Mouse (Mus musculus): ENCODE data around the gene Gm4559. TPM values are rescaled to one million over a fixed set of nuclear protein-coding genes. Genes with fewer than 3 reads are reported as not detected.
"Not testable (repeated sequence)": the region's sequence is repeated elsewhere in the genome, so short reads cannot be mapped to it uniquely, and the experiment has no call there.

The Gm4559 gene
- polyA plus RNA-seq (2014; fragmentation: Nextera tagmentation; extraction: Ambion mirVana) = not detected in 2 replicates

DNA sequence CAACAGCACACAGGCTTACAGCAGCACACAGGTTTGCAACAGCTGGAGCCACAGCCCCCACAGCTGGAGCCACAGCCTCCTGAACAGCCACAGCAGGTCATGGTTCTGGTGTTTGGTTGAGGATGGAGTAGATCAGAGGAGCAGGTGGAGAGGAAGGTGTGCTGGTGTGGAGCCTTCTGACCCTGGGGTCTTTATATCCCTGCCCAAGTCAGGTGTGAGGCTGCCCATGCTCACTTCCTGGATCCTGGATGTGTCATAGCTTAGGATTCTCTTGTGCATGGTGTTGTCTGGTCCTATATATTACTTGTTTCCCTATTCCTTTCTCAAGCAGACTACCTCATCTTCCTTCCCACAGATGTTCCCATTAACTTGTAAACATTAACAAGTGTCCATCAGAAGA lies at the start of gene Gm4559:
TSS of gene Gm4559 (minus strand) at position 101 of the 400 bp plus-strand sequence.
- not testable (repeated sequence) for H3K4me2 ChIP-seq (ENCODE audit: low read depth); H3K4me1 ChIP-seq (ENCODE audit: control insufficient read depth, insufficient read depth, low read length); H3K9ac ChIP-seq (ENCODE audit: low read length); ATAC-seq (ENCODE audit: insufficient read depth, low FRiP score, low TSS enrichment); H3K9me3 ChIP-seq (ENCODE audit: control insufficient read depth, low read length); DNase-seq (ENCODE audit: low spot score); H3K27ac ChIP-seq (ENCODE audit: low read depth, low read length); H3K4me3 ChIP-seq (ENCODE audit: low read depth, low read length); H3K36me3 ChIP-seq (ENCODE audit: control insufficient read depth, insufficient read depth, low read length); H3K27me3 ChIP-seq (ENCODE audit: control insufficient read depth, insufficient read depth, low read length)

DNA sequence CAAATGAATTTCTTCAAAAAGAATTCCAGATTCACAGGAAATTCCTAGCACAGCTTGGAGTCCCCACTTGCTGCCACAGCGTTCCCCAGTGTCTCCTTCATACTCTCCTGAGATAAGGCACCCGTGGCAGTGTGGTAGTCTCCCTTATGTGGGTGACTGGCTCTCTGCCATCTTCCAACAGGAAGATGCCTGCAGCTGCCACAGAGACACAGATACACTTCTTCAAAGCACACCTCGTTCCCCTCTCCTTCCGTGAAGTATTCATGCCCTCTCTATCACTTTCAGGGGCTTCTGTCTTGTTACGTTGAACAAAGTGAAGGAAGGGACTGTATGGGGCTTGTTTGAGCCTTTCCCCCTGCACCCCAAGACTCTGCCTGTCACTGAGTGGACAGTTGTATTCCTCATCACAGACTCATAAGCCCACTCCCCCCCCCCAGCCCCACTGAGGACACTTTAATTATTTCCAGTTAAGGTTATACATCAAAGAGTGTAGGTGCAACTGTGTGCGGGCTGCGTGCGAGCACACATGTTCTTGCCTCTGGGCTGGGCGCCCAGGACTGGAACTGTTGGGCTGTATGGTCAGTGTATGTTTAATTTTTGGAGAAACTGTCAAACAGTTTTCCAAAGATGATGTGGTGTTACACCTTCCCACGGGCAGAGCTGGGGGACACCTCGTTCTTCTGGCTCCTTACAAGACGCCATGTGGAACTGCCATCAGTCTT lies 49.4 kb upstream of the Gm4559 start:
- Histone ChIP-seq H3K9ac (ENCODE audit: low read length) (no peak overlapping the region), H3K4me3 (ENCODE audit: low read depth, low read length) (no peak overlapping the region), H3K4me2 (ENCODE audit: low read depth) (no peak overlapping the region), H3K4me1 (ENCODE audit: control insufficient read depth, insufficient read depth, low read length) (no peaks in the 10 kb centered on the region), H3K36me3 (ENCODE audit: control insufficient read depth, insufficient read depth, low read length) (no peaks in the 10 kb centered on the region), H3K9me3 (ENCODE audit: control insufficient read depth, low read length) (no peaks in the 10 kb centered on the region), H3K27ac (ENCODE audit: low read depth, low read length) (no peak overlapping the region), H3K27me3 (ENCODE audit: control insufficient read depth, insufficient read depth, low read length) (no peaks in the 10 kb centered on the region)
- DNase-seq (ENCODE audit: low spot score) (no peak), ATAC-seq (ENCODE audit: insufficient read depth, low FRiP score, low TSS enrichment) (no peak)
- WGBS = 87% methylated on average over 12 of the region's 12 CpGs

DNA sequence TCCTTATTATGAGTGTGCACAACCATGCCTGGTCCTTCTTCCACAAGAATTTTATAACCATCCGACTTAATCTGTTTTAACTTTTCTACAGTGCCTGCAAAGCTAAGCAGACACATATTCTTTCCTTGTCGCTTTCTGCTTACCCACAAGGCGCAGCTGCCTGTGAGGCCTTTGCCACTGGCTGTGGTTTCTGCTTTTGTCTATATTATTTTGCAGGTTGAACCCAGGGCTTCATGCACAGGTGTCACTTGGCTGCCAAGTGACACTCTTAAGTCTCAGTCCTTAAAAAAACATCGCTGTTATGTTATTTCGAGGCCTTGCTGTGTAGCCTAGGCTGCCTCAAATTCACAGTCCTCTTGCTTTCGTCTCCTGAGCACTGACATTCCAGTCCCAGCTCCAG lies 48.5 kb upstream of the Gm4559 start:
- ATAC-seq (ENCODE audit: insufficient read depth, low FRiP score, low TSS enrichment) = no peak

DNA sequence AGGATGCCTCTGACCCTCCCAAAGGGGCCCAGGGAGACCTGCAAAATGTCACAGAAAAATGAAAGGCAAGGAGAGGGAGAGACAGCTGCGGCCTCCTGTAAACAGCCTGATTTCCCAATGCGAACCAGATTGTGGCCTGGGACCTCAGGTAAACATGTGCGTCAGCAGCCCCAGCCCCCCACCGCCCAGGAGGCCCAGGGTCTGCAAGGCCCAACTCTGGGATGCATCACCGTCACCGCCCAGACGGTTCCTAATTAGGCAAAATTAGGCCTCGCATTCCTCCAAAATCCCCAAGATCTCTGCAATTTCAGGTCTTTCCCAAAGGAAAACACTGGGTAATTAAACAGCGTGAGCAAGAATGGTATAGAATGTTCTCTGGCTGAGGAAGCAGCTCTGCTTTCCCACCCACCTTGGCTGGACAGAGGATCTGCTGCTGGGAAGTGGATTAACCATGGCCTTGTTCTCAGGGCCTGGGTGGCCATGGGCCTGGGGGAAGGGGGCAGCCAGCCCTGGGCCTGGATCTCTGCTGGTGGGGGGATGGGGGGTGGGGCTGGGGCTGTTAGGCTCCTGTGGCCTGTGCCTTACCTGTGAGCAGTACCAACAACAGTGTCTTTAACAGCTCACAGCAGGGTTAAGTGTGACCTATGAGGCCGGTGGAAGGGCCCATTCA lies 47.6 kb upstream of the Gm4559 start:
- ATAC-seq (ENCODE audit: insufficient read depth, low FRiP score, low TSS enrichment); H3K4me2 ChIP-seq (ENCODE audit: low read depth); H3K9ac ChIP-seq (ENCODE audit: low read length); H3K36me3 ChIP-seq (ENCODE audit: control insufficient read depth, insufficient read depth, low read length); H3K4me1 ChIP-seq (ENCODE audit: control insufficient read depth, insufficient read depth, low read length); H3K27me3 ChIP-seq (ENCODE audit: control insufficient read depth, insufficient read depth, low read length); H3K4me3 ChIP-seq (ENCODE audit: low read depth, low read length); H3K9me3 ChIP-seq (ENCODE audit: control insufficient read depth, low read length); H3K27ac ChIP-seq (ENCODE audit: low read depth, low read length); DNase-seq (ENCODE audit: low spot score): not testable (repeated sequence)
- 59% methylated on average over 2 of the region's 10 CpGs for WGBS

More for the DNA sequence above, 48.5 kb upstream of the Gm4559 start:
- Histone ChIP-seq H3K4me2 (ENCODE audit: low read depth) (no peak overlapping the region), H3K4me1 (ENCODE audit: control insufficient read depth, insufficient read depth, low read length) (no peaks in the 10 kb centered on the region), H3K9ac (ENCODE audit: low read length) (no peak overlapping the region), H3K27me3 (ENCODE audit: control insufficient read depth, insufficient read depth, low read length) (no peaks in the 10 kb centered on the region), H3K9me3 (ENCODE audit: control insufficient read depth, low read length) (no peaks in the 10 kb centered on the region), H3K36me3 (ENCODE audit: control insufficient read depth, insufficient read depth, low read length) (no peaks in the 10 kb centered on the region), H3K27ac (ENCODE audit: low read depth, low read length) (no peak overlapping the region), H3K4me3 (ENCODE audit: low read depth, low read length) (no peak overlapping the region)
- WGBS = 91% methylated on average over 6 of the region's 6 CpGs
- no peak for DNase-seq (ENCODE audit: low spot score)

DNA sequence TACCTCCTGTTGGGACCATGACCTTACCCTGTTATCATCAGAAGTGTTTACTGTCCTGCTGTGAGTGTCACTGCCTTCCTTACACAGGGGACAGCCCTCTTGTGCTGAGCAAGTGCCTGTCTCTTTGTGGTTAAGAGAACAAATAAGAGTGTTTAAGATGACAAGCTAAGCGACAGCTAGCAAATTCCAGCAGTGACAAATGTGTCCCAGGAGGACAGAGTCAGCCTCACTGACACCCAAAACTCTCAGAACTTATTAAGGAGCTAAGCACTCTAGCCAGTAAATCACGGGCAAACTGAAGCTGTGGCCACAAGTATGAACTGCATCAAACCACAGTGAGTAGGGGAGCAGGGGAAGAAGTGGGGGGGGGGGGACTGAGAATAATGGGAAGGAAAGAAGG lies 46.7 kb upstream of the Gm4559 start:
- H3K9ac ChIP-seq (ENCODE audit: low read length) = no peak overlapping the region
- 35% methylated on average over 2 of the region's 2 CpGs for WGBS
- no peak for DNase-seq (ENCODE audit: low spot score)

DNA sequence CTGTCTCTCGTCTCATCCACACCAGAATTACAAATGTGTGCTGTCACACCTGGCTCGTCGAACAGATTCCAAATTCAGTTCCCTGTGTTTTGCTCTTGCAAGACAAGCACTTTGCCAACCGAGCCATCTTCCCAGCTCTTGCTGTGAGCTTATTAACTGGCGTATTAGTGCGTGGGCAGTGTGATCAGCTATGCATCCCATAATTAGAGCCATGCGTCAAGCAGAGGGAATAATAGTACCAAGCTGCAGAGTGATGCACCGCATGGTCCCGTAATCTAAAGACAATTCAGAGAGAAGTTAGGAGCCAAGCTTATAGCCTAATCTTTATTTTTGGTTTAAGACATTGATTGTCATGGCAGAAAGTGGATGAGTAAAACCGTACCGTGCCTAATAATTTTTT lies 45.0 kb upstream of the Gm4559 start:
- no peaks in the 10 kb centered on the region for H3K36me3 ChIP-seq (ENCODE audit: control insufficient read depth, insufficient read depth, low read length)
- H3K27me3 ChIP-seq (ENCODE audit: control insufficient read depth, insufficient read depth, low read length) = no peaks in the 10 kb centered on the region
- 87% methylated on average over 11 of the region's 11 CpGs for WGBS
- H3K9me3 ChIP-seq (ENCODE audit: control insufficient read depth, low read length) = no peaks in the 10 kb centered on the region
- H3K4me2 ChIP-seq (ENCODE audit: low read depth) = no peak overlapping the region
- H3K9ac ChIP-seq (ENCODE audit: low read length) = no peak overlapping the region
- DNase-seq (ENCODE audit: low spot score) (no peak), ATAC-seq (ENCODE audit: insufficient read depth, low FRiP score, low TSS enrichment) (no peak)
- H3K27ac ChIP-seq (ENCODE audit: low read depth, low read length) = no peak overlapping the region
- H3K4me3 ChIP-seq (ENCODE audit: low read depth, low read length) = no peak overlapping the region
- no peaks in the 10 kb centered on the region for H3K4me1 ChIP-seq (ENCODE audit: control insufficient read depth, insufficient read depth, low read length)

More for the DNA sequence above, 46.7 kb upstream of the Gm4559 start:
- H3K36me3 ChIP-seq (ENCODE audit: control insufficient read depth, insufficient read depth, low read length) = no peaks in the 10 kb centered on the region
- no peak overlapping the region for H3K4me3 ChIP-seq (ENCODE audit: low read depth, low read length)
- no peaks in the 10 kb centered on the region for H3K27me3 ChIP-seq (ENCODE audit: control insufficient read depth, insufficient read depth, low read length)
- no peak for ATAC-seq (ENCODE audit: insufficient read depth, low FRiP score, low TSS enrichment)
- no peak overlapping the region for H3K27ac ChIP-seq (ENCODE audit: low read depth, low read length)
- H3K9me3 ChIP-seq (ENCODE audit: control insufficient read depth, low read length) = no peaks in the 10 kb centered on the region
- H3K4me2 ChIP-seq (ENCODE audit: low read depth) = no peak overlapping the region
- no peaks in the 10 kb centered on the region for H3K4me1 ChIP-seq (ENCODE audit: control insufficient read depth, insufficient read depth, low read length)

DNA sequence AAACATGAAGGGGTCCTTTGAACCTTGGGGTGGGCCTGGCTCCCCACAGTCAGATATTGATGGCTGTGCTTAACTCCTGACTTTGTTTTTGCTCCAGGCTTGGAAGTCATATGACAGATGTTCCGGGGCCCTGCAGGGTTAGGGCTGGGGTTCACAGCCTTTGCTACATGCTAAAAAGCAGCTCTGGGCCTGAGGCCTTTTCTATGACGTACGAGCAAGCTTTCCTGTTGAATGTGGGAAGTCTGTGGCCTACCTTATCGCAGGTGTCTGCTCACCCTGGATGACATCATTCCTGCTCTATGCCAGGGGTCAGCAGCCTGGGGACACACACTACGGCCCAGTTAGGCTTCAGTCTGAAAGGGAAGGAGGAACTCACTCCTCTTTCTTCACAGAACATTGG lies 43.1 kb upstream of the Gm4559 start:
- Histone ChIP-seq H3K36me3 (ENCODE audit: control insufficient read depth, insufficient read depth, low read length) (no peaks in the 10 kb centered on the region), H3K9ac (ENCODE audit: low read length) (no peak overlapping the region), H3K4me2 (ENCODE audit: low read depth) (no peak overlapping the region), H3K27me3 (ENCODE audit: control insufficient read depth, insufficient read depth, low read length) (no peaks in the 10 kb centered on the region), H3K27ac (ENCODE audit: low read depth, low read length) (no peak overlapping the region), H3K4me3 (ENCODE audit: low read depth, low read length) (no peak overlapping the region), H3K4me1 (ENCODE audit: control insufficient read depth, insufficient read depth, low read length) (no peaks in the 10 kb centered on the region), H3K9me3 (ENCODE audit: control insufficient read depth, low read length) (no peaks in the 10 kb centered on the region)
- DNase-seq (ENCODE audit: low spot score) (no peak), ATAC-seq (ENCODE audit: insufficient read depth, low FRiP score, low TSS enrichment) (no peak)
- WGBS = 66% methylated on average over 5 of the region's 5 CpGs

DNA sequence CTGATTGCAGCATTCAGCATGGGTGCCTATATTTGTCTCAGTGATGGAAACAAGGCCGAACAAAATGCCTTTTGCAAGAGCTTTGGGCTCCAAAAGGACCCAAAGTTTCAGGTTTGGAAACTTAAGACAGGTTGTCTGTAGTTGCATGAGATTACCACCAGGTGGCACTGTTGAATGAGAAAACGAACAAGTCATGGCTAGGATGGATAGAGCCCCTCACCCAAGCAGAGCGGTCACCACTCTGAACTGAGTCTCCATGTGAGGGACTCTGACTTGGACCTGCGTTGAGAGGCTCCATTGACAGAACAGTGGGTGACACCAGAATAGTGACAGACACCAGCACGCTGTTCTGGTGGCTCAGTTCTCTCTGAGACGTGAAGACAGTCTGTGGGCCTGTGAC lies 42.4 kb upstream of the Gm4559 start:
- Histone ChIP-seq H3K27me3 (ENCODE audit: control insufficient read depth, insufficient read depth, low read length) (no peaks in the 10 kb centered on the region), H3K36me3 (ENCODE audit: control insufficient read depth, insufficient read depth, low read length) (no peaks in the 10 kb centered on the region), H3K4me2 (ENCODE audit: low read depth) (no peak overlapping the region), H3K9me3 (ENCODE audit: control insufficient read depth, low read length) (no peaks in the 10 kb centered on the region), H3K27ac (ENCODE audit: low read depth, low read length) (no peak overlapping the region), H3K4me1 (ENCODE audit: control insufficient read depth, insufficient read depth, low read length) (no peaks in the 10 kb centered on the region), H3K4me3 (ENCODE audit: low read depth, low read length) (no peak overlapping the region), H3K9ac (ENCODE audit: low read length) (no peak overlapping the region)
- DNase-seq (ENCODE audit: low spot score) (peak; percentile 60), ATAC-seq (ENCODE audit: insufficient read depth, low FRiP score, low TSS enrichment) (no peak)
- WGBS = 41% methylated on average over 6 of the region's 6 CpGs

All from neural tube, embryonic 11.5 days (tissue).